Mouse (Mus musculus) Patski (cell line): Measurements from ENCODE around the gene Npl. TPM values are rescaled to one million over a fixed set of nuclear protein-coding genes. Genes with fewer than 3 reads are reported as not detected.
"Not testable (repeated sequence)": the region's sequence is repeated elsewhere in the genome, so short reads cannot be mapped to it uniquely, and the experiment has no call there.

Experiments
- ATAC-seq: fragments of 100-300 bp; one replicate; pipeline ENCODE4 v1.8.0; 2021
- CTCF ChIA-PET: fragments of 350-600 bp; sonication (Branson Sonifier 250); formaldehyde crosslinking; loops from one replicate; lab custom pipeline; 2022; ENCODE audit warnings: inconsistent platforms; lab: Charles Lee
- POLR2A ChIA-PET: fragments of 350-600 bp; sonication (Branson Sonifier 250); formaldehyde crosslinking; loops from one replicate; lab custom pipeline; 2022; ENCODE audit warnings: antibody characterized with exemption, inconsistent platforms; lab: Charles Lee
- DNase-seq: peaks from one replicate; pipeline ENCODE4 v3.0.0-alpha.2; 2011; ENCODE audit warnings: low read depth, low spot score
- H3K27me3 ChIP-seq: fragments of 371-371 bp; one replicate; pipeline ENCODE4 v1.5.1; 2021
- CTCF ChIP-seq: fragments of 100-300 bp; IDR thresholded peaks from one replicate; pipeline ENCODE4 v1.5.1; 2021
- in situ Hi-C: fragments of 300-500 bp; cut with MboI; formaldehyde crosslinking; loops from 3 replicates; pipeline ENCODE4 v1.11.1; 2018; ENCODE audit warnings: low pct_unique_long_range_greater_than_20kb, mixed read lengths
- polyA plus RNA-seq: library from polyadenylated mRNA; unstranded; gene quantifications from one replicate; pipeline ENCODE4 v1.2.3, GENCODE M21; 2021

The Npl gene
- polyA plus RNA-seq, 1 experiment from 2014 or later: 4.3 TPM

GRCm38 (mm10) chr1:153515368-153515767, 34.5 kb downstream of the Npl start:
- ATAC-seq: peak; percentile 31
- no peaks in the 10 kb centered on the region for H3K27me3 ChIP-seq
- TF ChIP-seq CTCF: no peak
- peak; percentile 56 for DNase-seq
- ChIA-PET POLR2A (interaction anchor here (1.1 kb wide), 1 partner anchor 10 kb away, joined by 3 read pairs; no protein-coding TSS in a partner anchor), CTCF (interaction anchor here (0.8 to 1.6 kb wide), 3 partner anchors 8 to 219 kb away, joined by 3 to 5 read pairs (median 3); no protein-coding TSS in a partner anchor)
- in situ Hi-C loops: loop anchor here (25.0 kb wide), 1 partner anchor 1572 kb away; the partner anchor contains the start of gene Ier5

- no peaks in the 10 kb centered on the region for H3K27me3 ChIP-seq
- DNase-seq (no peak), ATAC-seq (no peak)
- ChIA-PET POLR2A (no interaction called here), CTCF (interaction anchor here (1.7 kb wide), 1 partner anchor 12 kb away, joined by 6 read pairs; no protein-coding TSS in a partner anchor)
- in situ Hi-C loops: loop anchor here (25.0 kb wide), 1 partner anchor 1577 kb away; the partner anchor contains the start of gene Ier5
- TF ChIP-seq CTCF: peak; percentile 54
These were observed 39.4 kb downstream of the Npl start for GRCm38 (mm10) chr1:153510330-153511009.

- in situ Hi-C loops: loop anchor here (25.0 kb wide), 1 partner anchor 1578 kb away; the partner anchor contains the start of gene Ier5
- ATAC-seq, DNase-seq, H3K27me3 ChIP-seq: not testable (repeated sequence)
- ChIA-PET POLR2A (interaction anchor here (0.6 kb wide), 1 partner anchor 613 kb away, joined by 3 read pairs; no protein-coding TSS in a partner anchor), CTCF (interaction anchor here (1.1 to 1.7 kb wide), 2 partner anchors 13 to 240 kb away, joined by 4 to 6 read pairs; partner anchors contain the start of gene Rnasel)
These were observed 40.3 kb downstream of the Npl start for GRCm38 (mm10) chr1:153509569-153509968.

GRCm38 (mm10) chr1:153509012-153509411, 40.8 kb downstream of the Npl start:
- H3K27me3 ChIP-seq: no peaks in the 10 kb centered on the region
- in situ Hi-C loops: loop anchor here (25.0 kb wide), 1 partner anchor 1578 kb away; the partner anchor contains the start of gene Ier5
- POLR2A ChIA-PET: interaction anchor here (0.6 kb wide), 1 partner anchor 613 kb away, joined by 3 read pairs; no protein-coding TSS in a partner anchor
- CTCF ChIA-PET: interaction anchor here (1.1 to 1.7 kb wide), 2 partner anchors 13 to 241 kb away, joined by 4 to 6 read pairs; partner anchors contain the start of gene Rnasel
- ATAC-seq: no peak
- DNase-seq: no peak
- no peak for TF ChIP-seq CTCF

GRCm38 (mm10) chr1:153506266-153506665, 43.6 kb downstream of the Npl start:
- no peak for DNase-seq

GRCm38 (mm10) chr1:153501644-153502321, 48.1 kb downstream of the Npl start:
- peak; percentile 98 for ATAC-seq
- CTCF ChIA-PET: interaction anchor here (1.0 to 2.1 kb wide), 3 partner anchors 42 to 57 kb away, joined by 3 to 7 read pairs (median 4); no protein-coding TSS in a partner anchor
- H3K27me3 ChIP-seq: no peaks in the 10 kb centered on the region
- in situ Hi-C loops: loop anchor here (5.0 to 25.0 kb wide), 2 partner anchors 41 to 1586 kb away; partner anchors contain the start of gene Ier5
- POLR2A ChIA-PET: no interaction called here
- TF ChIP-seq CTCF: peak; percentile 75
- peak; percentile 97 for DNase-seq

More at GRCm38 (mm10) chr1:153506266-153506665, 43.6 kb downstream of the Npl start:
- CTCF ChIA-PET: interaction anchor here (1.6 kb wide), 1 partner anchor 11 kb away, joined by 3 read pairs; no protein-coding TSS in a partner anchor
- TF ChIP-seq CTCF: no peak
- in situ Hi-C loops: loop anchor here (25.0 kb wide), 1 partner anchor 1581 kb away; the partner anchor contains the start of gene Ier5
- ATAC-seq: no peak
- POLR2A ChIA-PET: no interaction called here
- H3K27me3 ChIP-seq: no peaks in the 10 kb centered on the region

- POLR2A ChIA-PET: no interaction called here
- CTCF ChIA-PET: no interaction called here
- in situ Hi-C loops: loop anchor here (5.0 to 25.0 kb wide), 2 partner anchors 42 to 1587 kb away; partner anchors contain the start of gene Ier5
- no peak for DNase-seq
- TF ChIP-seq CTCF: no peak
- ATAC-seq: no peak
- no peaks in the 10 kb centered on the region for H3K27me3 ChIP-seq
These were observed 49.8 kb downstream of the Npl start for GRCm38 (mm10) chr1:153500030-153500429.

GRCm38 (mm10) chr1:153496030-153496429, 53.8 kb downstream of the Npl start:
- H3K27me3 ChIP-seq: no peaks in the 10 kb centered on the region
- in situ Hi-C loops: no loop called here
- ChIA-PET CTCF (interaction anchor here (1.2 kb wide), 1 partner anchor 11 kb away, joined by 3 read pairs; no protein-coding TSS in a partner anchor), POLR2A (no interaction called here)
- DNase-seq: no peak
- ATAC-seq: no peak
- no peak for TF ChIP-seq CTCF

- no peaks in the 10 kb centered on the region for H3K27me3 ChIP-seq
- TF ChIP-seq CTCF: no peak
- CTCF ChIA-PET: no interaction called here
- POLR2A ChIA-PET: no interaction called here
- in situ Hi-C loops: no loop called here
- ATAC-seq: no peak
- DNase-seq: no peak
These were observed 55.9 kb downstream of the Npl start for GRCm38 (mm10) chr1:153493931-153494330.

GRCm38 (mm10) chr1:153493338-153493737, 56.5 kb downstream of the Npl start:
- H3K27me3 ChIP-seq: no peaks in the 10 kb centered on the region
- TF ChIP-seq CTCF: no peak
- DNase-seq (no peak), ATAC-seq (no peak)
- POLR2A ChIA-PET: no interaction called here
- CTCF ChIA-PET: no interaction called here
- in situ Hi-C loops: no loop called here
